Mouse (Mus musculus) MEL (cell line): ENCODE data around the gene Pter.

Source experiments
- CHD2 ChIP-seq: IDR thresholded peaks from 2 replicates; pipeline ENCODE4 v1.6.1; 2011; ENCODE audit warnings: low read length, improper control_type of control experiment
- CTCF ChIP-seq, 3 experiments: IDR thresholded peaks in 2 of 3; conservative IDR thresholded peaks in 1 of 3; 2 replicates each; pipeline ENCODE4 v1.5.1; 2011 to 2012; ENCODE audit warnings: low read length in 3 of 3, low read depth in 2 of 3, mild to moderate bottlenecking in 2 of 3, improper control_type of control experiment in 1 of 3, inconsistent platforms in 1 of 3, mixed read lengths in 1 of 3, moderate library complexity in 1 of 3; ENCODE audit not compliant: control insufficient read depth in 1 of 3, insufficient read depth in 1 of 3, poor library complexity in 1 of 3, severe bottlenecking in 1 of 3
- EP300 ChIP-seq, 2 experiments: IDR thresholded peaks; 2 replicates each; pipeline ENCODE4 v1.6.1; 2011; ENCODE audit warnings: improper control_type of control experiment in 2 of 2, low read length in 2 of 2, low read depth in 1 of 2, mild to moderate bottlenecking in 1 of 2
- HCFC1 ChIP-seq: IDR thresholded peaks from 2 replicates; pipeline ENCODE4 v1.6.1; 2012; ENCODE audit warnings: low read depth, mild to moderate bottlenecking, inconsistent platforms, low read length, improper control_type of control experiment, moderate library complexity
- JUND ChIP-seq: IDR thresholded peaks from 2 replicates; pipeline ENCODE4 v1.6.1; 2011; ENCODE audit warnings: low read depth, mild to moderate bottlenecking, improper control_type of control experiment, low read length
- POLR2A ChIP-seq, 2 experiments: IDR thresholded peaks; 2 replicates each; pipeline ENCODE4 v1.6.1; 2011 to 2012; ENCODE audit warnings: low read length in 2 of 2, mild to moderate bottlenecking in 2 of 2, control low read depth in 1 of 2, improper control_type of control experiment in 1 of 2, low read depth in 1 of 2, moderate library complexity in 1 of 2; ENCODE audit not compliant: control insufficient read depth in 1 of 2, insufficient read depth in 1 of 2, poor library complexity in 1 of 2
- TAL1 ChIP-seq: IDR thresholded peaks from 2 replicates; pipeline ENCODE4 v1.6.1; 2012; ENCODE audit warnings: mild to moderate bottlenecking, inconsistent platforms, low read length, moderate library complexity, mixed read lengths
- TBP ChIP-seq: IDR thresholded peaks from 2 replicates; pipeline ENCODE4 v1.8.0; 2011; ENCODE audit warnings: low read depth, low read length, improper control_type of control experiment
- USF1 ChIP-seq: IDR thresholded peaks from 2 replicates; pipeline ENCODE4 v1.6.1; 2014; ENCODE audit warnings: low read depth, mild to moderate bottlenecking, inconsistent platforms, low read length, improper control_type of control experiment, moderate library complexity
- ZNF384 ChIP-seq: IDR thresholded peaks from 2 replicates; pipeline ENCODE4 v1.6.1; 2012; ENCODE audit warnings: low read depth, mild to moderate bottlenecking, inconsistent platforms, low read length, improper control_type of control experiment

- TF ChIP-seq CTCF (IDR thresholded peaks at IDR 0.05 in 2 of 3, conservative IDR thresholded peaks at IDR 0.05 in 1 of 3; ENCODE audit: control insufficient read depth in 1 of 3, insufficient read depth in 1 of 3, low read depth in 2 of 3, low read length in 3 of 3, poor library complexity in 1 of 3, severe bottlenecking in 1 of 3): no peak
- no peak for TF ChIP-seq HCFC1
- TF ChIP-seq CHD2: no peak
- no peak for TF ChIP-seq EP300 (IDR thresholded peaks at IDR 0.05; ENCODE audit: low read depth in 1 of 2, low read length in 2 of 2)
- no peak for TF ChIP-seq JUND
- no peak for TF ChIP-seq TAL1
- TF ChIP-seq USF1: no peak
- TF ChIP-seq POLR2A (IDR thresholded peaks at IDR 0.05; ENCODE audit: control insufficient read depth in 1 of 2, insufficient read depth in 1 of 2, low read depth in 1 of 2, low read length in 2 of 2, poor library complexity in 1 of 2): no peak
- TF ChIP-seq TBP: no peak
- TF ChIP-seq ZNF384: no peak
Observed at GRCm38 (mm10) chr2:12883276-12883914, 40.4 kb upstream of the Pter start.
